Mouse (Mus musculus) midbrain, embryonic 13.5 days (tissue): ENCODE results near the gene Frrs1l. TPM values are rescaled to one million over a fixed set of nuclear protein-coding genes. Genes with fewer than 3 reads are reported as not detected.

Experiments
- ATAC-seq: fragments of 200-750 bp; cut with Nextera tagmentation; 2 replicates; pipeline ENCODE4 v1.8.0; 2017; ENCODE audit warnings: mild to moderate bottlenecking, moderate TSS enrichment, moderate library complexity
- H3K27ac ChIP-seq: fragments of 300-500 bp; sonication (generic); 2 replicates; pipeline ENCODE4 v1.5.1; 2015; ENCODE audit warnings: inconsistent platforms, mild to moderate bottlenecking, moderate library complexity
- H3K27me3 ChIP-seq: fragments of 300-500 bp; sonication (generic); 2 replicates; pipeline ENCODE4 v1.6.1; 2015; ENCODE audit warnings: mild to moderate bottlenecking, inconsistent platforms
- H3K36me3 ChIP-seq: fragments of 300-500 bp; sonication (generic); 2 replicates; pipeline ENCODE4 v1.6.1; 2015; ENCODE audit warnings: mild to moderate bottlenecking, inconsistent platforms
- H3K4me1 ChIP-seq: fragments of 300-500 bp; sonication (generic); replicated peaks from 2 replicates; pipeline ENCODE4 v1.6.1; 2015; ENCODE audit warnings: inconsistent platforms
- H3K4me2 ChIP-seq: fragments of 300-500 bp; sonication (generic); replicated peaks from 2 replicates; pipeline ENCODE4 v1.6.1; 2015; ENCODE audit warnings: moderate library complexity, mild to moderate bottlenecking, inconsistent platforms
- H3K4me3 ChIP-seq: fragments of 300-500 bp; sonication (generic); replicated peaks from 2 replicates; pipeline ENCODE4 v1.5.1; 2015; ENCODE audit warnings: mild to moderate bottlenecking, inconsistent platforms
- H3K9ac ChIP-seq: fragments of 300-500 bp; sonication (generic); replicated peaks from 2 replicates; pipeline ENCODE4 v1.6.1; 2015; ENCODE audit warnings: mild to moderate bottlenecking, inconsistent platforms
- H3K9me3 ChIP-seq: fragments of 300-500 bp; sonication (generic); 2 replicates; pipeline ENCODE4 v1.6.1; 2016; ENCODE audit warnings: mild to moderate bottlenecking, inconsistent platforms
- WGBS: fragments of 180-500 bp; shearing (Covaris S2); methylation state at CpG from one replicate; pipeline ENCODE4 v1.1.7; 2015; 5-methylcytosine and 5-hydroxymethylcytosine counted together
- polyA plus RNA-seq: library from polyadenylated mRNA; unstranded; fragments of >200 nt; fragmentation: Nextera tagmentation; extraction: Ambion mirVana; gene quantifications from 2 replicates; pipeline ENCODE4 v1.2.1, GENCODE M21; 2015

Gene Frrs1l
- polyA plus RNA-seq, 1 experiment from 2014 or later: 12.0 TPM

- no peak overlapping the region for H3K4me3 ChIP-seq
- ATAC-seq: no peak
- no peaks in the 10 kb centered on the region for H3K9me3 ChIP-seq
- 75% methylated on average over 8 of the region's 8 CpGs for WGBS
- H3K9ac ChIP-seq: no peak overlapping the region
- H3K36me3 ChIP-seq: no peaks in the 10 kb centered on the region
- no peaks in the 10 kb centered on the region for H3K27me3 ChIP-seq
- H3K4me2 ChIP-seq: no peak overlapping the region
- no peak overlapping the region for H3K27ac ChIP-seq
- no peaks in the 10 kb centered on the region for H3K4me1 ChIP-seq
These were observed 21.4 kb upstream of the Frrs1l start for GRCm38 (mm10) chr4:57011454-57012046.

DNA sequence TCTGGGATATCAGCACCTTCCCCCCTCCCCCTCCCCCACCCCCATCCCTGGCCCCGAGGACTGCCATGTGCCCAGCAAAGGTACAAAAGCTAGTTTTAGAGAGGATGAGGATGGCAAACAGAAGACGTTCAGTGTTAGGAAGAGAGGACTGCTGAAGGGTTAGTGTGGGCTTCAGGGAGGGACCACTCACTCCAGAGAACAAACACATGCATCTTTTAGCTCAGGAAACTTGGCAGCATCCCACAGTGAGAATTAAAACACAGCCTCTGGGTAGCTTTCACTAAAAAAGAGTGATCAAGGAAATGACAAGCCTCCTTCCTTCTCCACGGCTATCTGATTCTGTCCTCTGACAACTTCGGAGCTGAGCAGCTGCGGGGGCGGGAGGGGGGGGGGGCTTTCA lies 20.7 kb upstream of the Frrs1l start:
- 21% methylated on average over 6 of the region's 6 CpGs for WGBS
- Histone ChIP-seq H3K9me3 (no peaks in the 10 kb centered on the region), H3K27me3 (no peaks in the 10 kb centered on the region), H3K27ac (no peak overlapping the region), H3K9ac (no peak overlapping the region), H3K4me1 (no peaks in the 10 kb centered on the region), H3K4me2 (no peak overlapping the region), H3K4me3 (no peak overlapping the region), H3K36me3 (no peaks in the 10 kb centered on the region)
- no peak for ATAC-seq

DNA sequence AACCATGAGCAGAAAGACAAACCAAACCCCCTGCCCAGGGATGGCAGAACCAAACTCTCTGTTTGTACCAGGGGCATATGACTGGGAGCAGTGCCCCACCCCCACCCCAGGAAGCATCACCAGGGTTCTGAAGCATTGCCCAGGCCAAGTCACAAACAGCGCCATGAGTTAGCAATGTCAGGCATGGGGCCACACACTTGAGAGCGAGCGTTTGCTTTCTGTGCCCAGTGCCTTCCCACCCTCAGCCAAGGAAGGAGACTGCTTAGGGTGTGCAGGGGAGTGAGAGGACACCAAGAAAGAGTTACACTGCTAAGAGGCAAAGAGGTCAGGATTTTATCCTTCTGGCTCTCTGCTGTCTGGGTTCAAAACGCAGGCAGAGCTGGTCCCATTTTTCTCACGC lies 20.2 kb upstream of the Frrs1l start:
- Histone ChIP-seq H3K9me3 (no peaks in the 10 kb centered on the region), H3K4me2 (no peak overlapping the region), H3K36me3 (no peaks in the 10 kb centered on the region), H3K4me3 (no peak overlapping the region), H3K27me3 (no peaks in the 10 kb centered on the region), H3K9ac (no peak overlapping the region), H3K4me1 (no peaks in the 10 kb centered on the region), H3K27ac (no peak overlapping the region)
- WGBS: 50% methylated on average over 5 of the region's 5 CpGs
- ATAC-seq: peak; percentile 9; the same call in 1 of the 2 replicates

DNA sequence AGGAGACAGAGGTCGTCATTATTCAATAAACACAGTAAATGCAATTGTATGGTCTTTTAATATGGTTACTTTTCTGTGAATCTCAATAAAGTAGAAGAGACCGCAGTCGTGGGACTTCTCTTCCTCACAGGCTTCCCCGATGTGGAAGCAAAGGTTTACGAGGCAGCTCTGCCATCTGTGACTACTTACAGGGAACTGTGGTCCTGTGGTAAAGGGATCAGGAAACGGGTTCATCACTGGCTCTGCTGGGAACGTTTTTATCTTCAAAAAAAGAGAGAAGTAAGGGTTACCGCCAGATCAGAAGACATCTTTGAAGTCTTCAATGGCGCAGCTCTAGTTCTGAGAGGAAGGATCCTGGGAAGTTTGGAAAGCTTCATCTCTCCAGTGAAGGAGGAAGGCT lies 17.5 kb upstream of the Frrs1l start:
- 86% methylated on average over 9 of the region's 9 CpGs for WGBS
- H3K4me2 ChIP-seq: no peak overlapping the region
- no peak overlapping the region for H3K27ac ChIP-seq

DNA sequence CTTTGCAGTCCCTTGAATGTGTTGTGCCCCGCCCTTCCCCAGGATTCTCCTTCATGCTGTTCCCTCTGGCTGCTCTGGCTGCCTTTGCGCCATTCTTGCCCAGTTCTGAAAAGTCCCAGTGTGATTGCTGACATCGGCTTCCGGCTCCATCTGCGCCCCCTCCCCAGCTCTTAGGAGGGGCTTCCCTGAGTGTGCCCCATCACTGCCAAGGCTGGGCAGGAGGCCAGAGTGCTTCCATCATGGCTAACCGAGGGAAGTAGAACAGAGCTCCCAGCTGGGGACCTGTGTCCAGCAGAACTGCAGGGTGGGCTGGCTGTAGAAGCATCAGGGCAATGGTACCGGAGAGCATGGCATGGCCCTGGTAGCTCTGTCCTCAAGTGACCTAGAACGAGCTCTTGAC lies 14.8 kb upstream of the Frrs1l start:
- Histone ChIP-seq H3K27me3 (no peaks in the 10 kb centered on the region), H3K4me3 (no peak overlapping the region), H3K4me1 (no peaks in the 10 kb centered on the region), H3K9ac (no peak overlapping the region), H3K4me2 (no peak overlapping the region), H3K9me3 (no peaks in the 10 kb centered on the region), H3K36me3 (no peaks in the 10 kb centered on the region), H3K27ac (no peak overlapping the region)
- 78% methylated on average over 8 of the region's 8 CpGs for WGBS
- ATAC-seq: 0 out of 2 replicates have a peak, but pooled peaks have one; percentile 24

More for the DNA sequence above, 17.5 kb upstream of the Frrs1l start:
- Histone ChIP-seq H3K4me1 (no peaks in the 10 kb centered on the region), H3K27me3 (no peaks in the 10 kb centered on the region), H3K4me3 (no peak overlapping the region), H3K9me3 (no peaks in the 10 kb centered on the region), H3K9ac (no peak overlapping the region), H3K36me3 (no peaks in the 10 kb centered on the region)
- no peak for ATAC-seq

GRCm38 (mm10) chr4:57003886-57004285 lies 13.7 kb upstream of the Frrs1l start:
- no peak overlapping the region for H3K27ac ChIP-seq
- H3K4me3 ChIP-seq: no peak overlapping the region
- H3K4me2 ChIP-seq: no peak overlapping the region
- 82% methylated on average over 8 of the region's 8 CpGs for WGBS
- no peak overlapping the region for H3K9ac ChIP-seq
- no peaks in the 10 kb centered on the region for H3K36me3 ChIP-seq
- no peaks in the 10 kb centered on the region for H3K9me3 ChIP-seq
- no peaks in the 10 kb centered on the region for H3K27me3 ChIP-seq
- no peaks in the 10 kb centered on the region for H3K4me1 ChIP-seq
- ATAC-seq: no peak

DNA sequence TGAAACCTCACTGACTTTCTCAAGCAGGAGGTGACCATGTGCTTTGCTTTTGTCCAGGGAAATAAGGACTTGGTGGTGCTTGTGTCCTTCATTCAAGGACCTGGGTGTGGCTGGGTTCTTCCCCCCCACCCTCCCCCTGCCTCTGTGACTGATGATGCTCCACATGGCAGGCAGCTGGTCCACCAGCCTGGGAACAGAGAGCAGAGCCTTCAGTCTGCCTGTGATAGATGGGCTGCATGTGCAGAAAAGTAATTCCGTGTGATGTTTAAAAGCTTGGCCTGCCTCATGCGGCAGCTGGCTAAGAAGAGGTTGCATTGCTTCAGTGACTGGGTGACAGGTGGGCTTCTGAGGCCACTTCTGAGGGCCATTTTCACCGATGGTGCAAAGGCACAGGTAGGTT lies 12.6 kb upstream of the Frrs1l start:
- Histone ChIP-seq H3K4me3 (no peak overlapping the region), H3K9ac (no peak overlapping the region), H3K36me3 (no peaks in the 10 kb centered on the region), H3K27ac (no peak overlapping the region), H3K4me2 (no peak overlapping the region), H3K9me3 (no peaks in the 10 kb centered on the region), H3K27me3 (no peaks in the 10 kb centered on the region), H3K4me1 (no peaks in the 10 kb centered on the region)
- WGBS: 83% methylated on average over 3 of the region's 3 CpGs
- ATAC-seq: no peak

DNA sequence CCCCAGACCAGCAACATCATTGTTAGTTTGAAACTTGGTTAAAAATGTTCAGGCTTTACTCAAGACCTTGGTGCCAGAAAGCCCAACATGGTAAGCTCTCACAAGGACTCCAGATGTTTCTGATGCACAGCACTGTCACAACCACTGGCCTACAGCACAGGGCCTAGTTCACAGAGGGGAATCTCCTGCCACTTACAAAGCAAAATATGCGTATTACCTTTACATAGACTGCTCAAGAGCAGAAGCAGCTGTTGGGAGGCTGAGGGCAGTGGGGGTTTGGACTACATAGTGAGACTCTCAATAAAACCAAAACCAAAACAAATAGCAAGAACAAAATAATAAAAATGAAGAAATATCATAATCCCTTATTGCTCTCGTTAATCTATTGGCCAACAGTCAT lies 11.2 kb upstream of the Frrs1l start:
- WGBS: 91% methylated on average over 2 of the region's 2 CpGs
- no peaks in the 10 kb centered on the region for H3K9me3 ChIP-seq
- H3K36me3 ChIP-seq: no peaks in the 10 kb centered on the region; the same call in 1 of the 2 replicates
- H3K4me2 ChIP-seq: no peak overlapping the region
- H3K9ac ChIP-seq: no peak overlapping the region
- no peak overlapping the region for H3K4me3 ChIP-seq
- ATAC-seq: no peak
- no peaks in the 10 kb centered on the region for H3K27me3 ChIP-seq
- no peaks in the 10 kb centered on the region for H3K4me1 ChIP-seq
- H3K27ac ChIP-seq: no peak overlapping the region

GRCm38 (mm10) chr4:56993331-56993730 lies 3.1 kb upstream of the Frrs1l start:
- no peak for ATAC-seq
- peaks cover 7% of the 10 kb centered on the region for H3K4me1 ChIP-seq
- WGBS: 86% methylated on average over 7 of the region's 7 CpGs
- no peaks in the 10 kb centered on the region for H3K9me3 ChIP-seq
- H3K36me3 ChIP-seq: no peaks in the 10 kb centered on the region; the same call in 1 of the 2 replicates
- H3K27me3 ChIP-seq: peaks cover 22% of the 10 kb centered on the region
- no peak overlapping the region for H3K4me3 ChIP-seq
- no peak overlapping the region for H3K9ac ChIP-seq
- no peak overlapping the region for H3K4me2 ChIP-seq
- no peak overlapping the region for H3K27ac ChIP-seq

GRCm38 (mm10) chr4:56991951-56992350 lies 1.8 kb upstream of the Frrs1l start:
- Histone ChIP-seq H3K27me3 (peaks cover 22% of the 10 kb centered on the region), H3K4me1 (peaks cover 7% of the 10 kb centered on the region), H3K4me3 (no peak overlapping the region), H3K27ac (no peak overlapping the region), H3K9me3 (no peaks in the 10 kb centered on the region), H3K36me3 (no peaks in the 10 kb centered on the region; the same call in 1 of the 2 replicates), H3K9ac (no peak overlapping the region), H3K4me2 (no peak overlapping the region)
- WGBS: 80% methylated on average over 2 of the region's 2 CpGs
- no peak for ATAC-seq

GRCm38 (mm10) chr4:56989431-56990214 lies 568 bp downstream of the Frrs1l start:
- Histone ChIP-seq H3K4me1 (peaks cover 7% of the 10 kb centered on the region), H3K27me3 (peaks cover 22% of the 10 kb centered on the region), H3K27ac (peak overlapping the region; percentile 79), H3K9ac (peak overlapping the region; percentile 84), H3K4me2 (peak overlapping the region; percentile 91), H3K36me3 (no peaks in the 10 kb centered on the region), H3K4me3 (peak overlapping the region; percentile 74), H3K9me3 (no peaks in the 10 kb centered on the region)
- ATAC-seq: peak; percentile 81
- WGBS: 1% methylated on average over 42 of the region's 45 CpGs

GRCm38 (mm10) chr4:56965586-56966179 lies 24.5 kb downstream of the Frrs1l start:
- Histone ChIP-seq H3K9me3 (no peaks in the 10 kb centered on the region), H3K27ac (no peak overlapping the region), H3K36me3 (peaks cover 41% of the 10 kb centered on the region), H3K4me1 (no peaks in the 10 kb centered on the region), H3K27me3 (no peaks in the 10 kb centered on the region), H3K9ac (no peak overlapping the region), H3K4me3 (no peak overlapping the region), H3K4me2 (no peak overlapping the region)
- no peak for ATAC-seq
- 82% methylated on average over 7 of the region's 7 CpGs for WGBS
